Mouse (Mus musculus) heart, embryonic 13.5 days (tissue): ENCODE measurements around the gene Srebf1. TPM values are rescaled to one million over a fixed set of nuclear protein-coding genes. Genes with fewer than 3 reads are reported as not detected.

Source experiments
- ATAC-seq: fragments of 200-750 bp; cut with Nextera tagmentation; 2 replicates; pipeline ENCODE4 v1.8.0; 2017; ENCODE audit warnings: moderate TSS enrichment; ENCODE audit not compliant: insufficient number of reproducible peaks, low FRiP score, low TSS enrichment; ENCODE audit errors: extremely low read depth
- H3K27ac ChIP-seq: fragments of 300-500 bp; sonication (generic); replicated peaks from 2 replicates; pipeline ENCODE4 v1.5.1; 2015; ENCODE audit warnings: moderate library complexity, mild to moderate bottlenecking, inconsistent platforms
- H3K27me3 ChIP-seq: fragments of 300-500 bp; sonication (generic); replicated peaks from 2 replicates; pipeline ENCODE4 v1.6.1; 2015; ENCODE audit warnings: mild to moderate bottlenecking, inconsistent platforms
- H3K36me3 ChIP-seq: fragments of 300-500 bp; sonication (generic); 2 replicates; pipeline ENCODE4 v1.6.1; 2015; ENCODE audit warnings: mild to moderate bottlenecking, inconsistent platforms
- H3K4me1 ChIP-seq: fragments of 300-500 bp; sonication (generic); 2 replicates; pipeline ENCODE4 v1.6.1; 2015; ENCODE audit warnings: inconsistent platforms
- H3K4me2 ChIP-seq: fragments of 300-500 bp; sonication (generic); 2 replicates; pipeline ENCODE4 v1.6.1; 2015; ENCODE audit warnings: inconsistent platforms, mild to moderate bottlenecking, moderate library complexity
- H3K4me3 ChIP-seq: fragments of 300-500 bp; sonication (generic); 2 replicates; pipeline ENCODE4 v1.5.1; 2015; ENCODE audit warnings: moderate library complexity, mild to moderate bottlenecking, inconsistent platforms
- H3K9ac ChIP-seq: fragments of 300-500 bp; sonication (generic); 2 replicates; pipeline ENCODE4 v1.6.1; 2015; ENCODE audit warnings: inconsistent platforms, mild to moderate bottlenecking, moderate library complexity
- H3K9me3 ChIP-seq: fragments of 300-500 bp; sonication (generic); 2 replicates; pipeline ENCODE4 v1.6.1; 2016; ENCODE audit warnings: inconsistent platforms
- WGBS: fragments of 180-500 bp; shearing (Covaris S2); methylation state at CpG from one replicate; pipeline ENCODE4 v1.1.7; 2015; ENCODE audit warnings: mixed read lengths; 5-methylcytosine and 5-hydroxymethylcytosine counted together
- polyA plus RNA-seq: library from polyadenylated mRNA; unstranded; fragments of >200 nt; fragmentation: Nextera tagmentation; extraction: Ambion mirVana; gene quantifications from 2 replicates; pipeline ENCODE4 v1.2.1, GENCODE M21; 2015

The Srebf1 gene
- polyA plus RNA-seq, 1 experiment from 2014 or later, result 34.4 TPM

GRCm38 (mm10) chr11:60232441-60233058 lies 10.2 kb upstream of the Srebf1 start:
- H3K27me3 ChIP-seq, result no peaks in the 10 kb centered on the region
- peaks cover 55% of the 10 kb centered on the region for H3K4me1 ChIP-seq
- H3K27ac ChIP-seq, result peak overlapping the region; percentile 85
- ATAC-seq, result no peak
- 72% methylated on average over 14 of the region's 14 CpGs for WGBS
- H3K9ac ChIP-seq, result peak overlapping the region; percentile 64
- no peaks in the 10 kb centered on the region for H3K9me3 ChIP-seq
- no peak overlapping the region; the same call in 1 of the 2 replicates for H3K4me2 ChIP-seq
- peaks cover 34% of the 10 kb centered on the region for H3K36me3 ChIP-seq
- no peak overlapping the region for H3K4me3 ChIP-seq

GRCm38 (mm10) chr11:60231951-60232350 lies 9.6 kb upstream of the Srebf1 start:
- Histone ChIP-seq H3K4me1 (peaks cover 55% of the 10 kb centered on the region), H3K36me3 (peaks cover 29% of the 10 kb centered on the region), H3K9me3 (no peaks in the 10 kb centered on the region), H3K27ac (no peak overlapping the region), H3K4me3 (no peak overlapping the region), H3K4me2 (no peak overlapping the region), H3K9ac (0 out of 2 replicates have a peak overlapping the region, but pooled peaks have one; percentile 28), H3K27me3 (no peaks in the 10 kb centered on the region)
- WGBS, result 49% methylated on average over 4 of the region's 4 CpGs
- no peak for ATAC-seq

DNA sequence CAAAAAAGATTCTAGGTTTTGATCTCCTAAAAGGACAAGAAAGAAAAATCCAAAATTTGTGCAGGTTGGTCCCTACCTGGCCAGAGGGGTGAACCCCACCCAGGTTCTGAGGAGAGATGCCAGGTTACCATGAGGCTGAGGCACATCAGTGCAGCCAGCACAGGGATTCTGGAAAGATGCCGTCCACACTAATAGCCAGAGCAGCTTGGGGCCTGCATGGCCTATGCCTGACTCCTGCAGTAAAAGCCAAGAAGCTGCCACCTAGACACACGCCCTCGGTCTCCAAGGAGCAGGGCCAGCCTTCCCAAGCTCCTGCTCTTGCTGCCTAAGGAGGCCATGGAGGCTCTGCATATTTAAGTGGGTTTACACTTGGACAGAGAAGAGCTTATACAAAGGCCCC lies 8.9 kb upstream of the Srebf1 start:
- H3K27me3 ChIP-seq, result no peaks in the 10 kb centered on the region
- H3K4me2 ChIP-seq, result no peak overlapping the region
- peaks cover 55% of the 10 kb centered on the region for H3K4me1 ChIP-seq
- H3K36me3 ChIP-seq, result peaks cover 22% of the 10 kb centered on the region
- H3K27ac ChIP-seq, result no peak overlapping the region
- no peak for ATAC-seq
- H3K9ac ChIP-seq, result no peak overlapping the region
- H3K4me3 ChIP-seq, result no peak overlapping the region
- WGBS, result 89% methylated on average over 3 of the region's 3 CpGs
- H3K9me3 ChIP-seq, result no peaks in the 10 kb centered on the region

GRCm38 (mm10) chr11:60230512-60230911 lies 8.1 kb upstream of the Srebf1 start:
- Histone ChIP-seq H3K36me3 (peaks cover 15% of the 10 kb centered on the region), H3K27ac (no peak overlapping the region), H3K4me3 (no peak overlapping the region), H3K9me3 (no peaks in the 10 kb centered on the region), H3K4me2 (no peak overlapping the region), H3K4me1 (peaks cover 62% of the 10 kb centered on the region), H3K27me3 (no peaks in the 10 kb centered on the region), H3K9ac (no peak overlapping the region)
- ATAC-seq, result no peak
- WGBS, result 83% methylated on average over 7 of the region's 7 CpGs

DNA sequence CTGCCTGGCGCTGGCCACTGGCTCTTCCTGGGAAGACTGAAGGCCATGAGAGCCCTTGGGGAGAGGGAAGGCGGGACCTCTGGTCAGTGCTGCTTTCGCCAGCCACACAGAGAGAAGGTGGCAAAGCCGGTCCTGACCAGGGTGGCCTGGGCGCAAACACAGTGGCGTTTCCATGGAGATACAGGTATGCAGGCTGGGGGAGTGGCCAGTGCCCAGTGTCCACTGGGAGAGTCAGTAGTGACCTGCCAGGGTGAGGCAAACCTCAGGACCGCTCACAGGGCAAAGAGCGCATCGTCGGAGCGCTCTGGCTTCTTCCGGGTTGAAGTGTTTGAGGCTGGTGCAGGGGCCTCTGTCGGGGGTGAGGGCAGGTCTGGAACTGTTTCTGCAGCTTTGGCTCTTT lies 7.4 kb upstream of the Srebf1 start:
- Histone ChIP-seq H3K4me3 (no peak overlapping the region), H3K36me3 (peaks cover 11% of the 10 kb centered on the region), H3K9ac (no peak overlapping the region; the same call in 1 of the 2 replicates), H3K27ac (no peak overlapping the region), H3K27me3 (no peaks in the 10 kb centered on the region), H3K9me3 (no peaks in the 10 kb centered on the region), H3K4me2 (no peak overlapping the region), H3K4me1 (peaks cover 69% of the 10 kb centered on the region)
- no peak for ATAC-seq
- 80% methylated on average over 13 of the region's 13 CpGs for WGBS

- WGBS, result 37% methylated on average over 3 of the region's 3 CpGs
- Histone ChIP-seq H3K27ac (peak overlapping the region; percentile 51; the same call in 1 of the 2 replicates), H3K9me3 (no peaks in the 10 kb centered on the region), H3K4me1 (peaks cover 69% of the 10 kb centered on the region), H3K4me3 (no peak overlapping the region), H3K27me3 (no peaks in the 10 kb centered on the region), H3K4me2 (no peak overlapping the region), H3K36me3 (peaks cover 11% of the 10 kb centered on the region), H3K9ac (peak overlapping the region; percentile 37)
- no peak for ATAC-seq
Observed at GRCm38 (mm10) chr11:60228525-60228924, 6.1 kb upstream of the Srebf1 start.

DNA sequence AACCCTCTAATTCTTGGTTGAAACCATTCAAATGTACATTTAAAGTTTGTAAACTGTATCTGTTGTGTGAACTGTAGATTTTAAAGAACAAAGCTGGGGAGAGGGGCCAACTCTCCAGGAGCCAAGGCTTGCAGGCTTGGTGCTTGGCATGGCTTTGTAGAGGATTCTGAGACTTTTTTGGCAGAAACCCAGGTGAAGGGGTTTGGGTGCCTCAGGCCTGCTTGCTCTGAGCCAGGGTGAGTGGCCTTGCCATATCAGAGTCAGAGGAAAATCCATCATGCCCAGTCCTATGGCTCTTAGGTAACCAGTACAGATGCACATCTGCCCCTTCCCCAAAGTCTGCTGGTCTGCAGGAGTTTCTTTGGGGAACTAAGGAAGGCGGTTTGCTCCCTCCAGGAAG lies 3.5 kb upstream of the Srebf1 start:
- Histone ChIP-seq H3K4me1 (peaks cover 76% of the 10 kb centered on the region), H3K27ac (no peak overlapping the region), H3K4me3 (no peak overlapping the region), H3K36me3 (peaks cover 11% of the 10 kb centered on the region), H3K9me3 (no peaks in the 10 kb centered on the region), H3K27me3 (no peaks in the 10 kb centered on the region), H3K9ac (peak overlapping the region; percentile 51; the same call in 1 of the 2 replicates), H3K4me2 (no peak overlapping the region)
- WGBS, result 72% methylated on average over 1 of the region's 1 CpGs
- no peak for ATAC-seq

- Histone ChIP-seq H3K4me1 (peaks cover 74% of the 10 kb centered on the region), H3K4me2 (no peak overlapping the region), H3K9ac (no peak overlapping the region), H3K27me3 (no peaks in the 10 kb centered on the region), H3K36me3 (peaks cover 8% of the 10 kb centered on the region), H3K4me3 (no peak overlapping the region), H3K27ac (no peak overlapping the region), H3K9me3 (no peaks in the 10 kb centered on the region)
- WGBS, result 60% methylated on average over 4 of the region's 4 CpGs
- no peak for ATAC-seq
Observed at GRCm38 (mm10) chr11:60224676-60225075, 2.3 kb upstream of the Srebf1 start.

DNA sequence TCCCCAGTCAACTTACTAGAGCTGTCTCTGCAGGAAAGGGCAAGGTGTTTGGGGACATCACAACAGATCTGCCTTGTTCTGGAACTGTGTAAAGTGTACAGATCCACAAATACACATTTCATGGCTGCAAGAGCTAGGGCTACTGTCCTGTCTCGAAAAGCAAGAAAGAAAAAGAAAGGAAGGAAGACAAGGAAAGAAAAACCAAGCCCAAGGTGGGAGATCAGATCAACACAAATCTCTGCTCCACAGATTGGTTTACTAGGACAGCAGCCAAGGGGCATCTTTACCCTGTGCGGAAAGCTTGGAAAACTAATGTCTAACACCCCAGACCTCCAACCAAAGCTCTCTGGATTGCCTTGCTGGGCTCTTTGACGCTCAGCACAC lies 304 bp downstream of the Srebf1 start:
- Histone ChIP-seq H3K9ac (peak overlapping the region; percentile 77), H3K4me1 (peaks cover 78% of the 10 kb centered on the region), H3K36me3 (peaks cover 13% of the 10 kb centered on the region), H3K27me3 (no peaks in the 10 kb centered on the region), H3K27ac (peak overlapping the region; percentile 92), H3K4me2 (peak overlapping the region; percentile 83), H3K4me3 (peak overlapping the region; percentile 55), H3K9me3 (no peaks in the 10 kb centered on the region)
- WGBS, result 48% methylated on average over 3 of the region's 3 CpGs
- ATAC-seq, result no peak

DNA sequence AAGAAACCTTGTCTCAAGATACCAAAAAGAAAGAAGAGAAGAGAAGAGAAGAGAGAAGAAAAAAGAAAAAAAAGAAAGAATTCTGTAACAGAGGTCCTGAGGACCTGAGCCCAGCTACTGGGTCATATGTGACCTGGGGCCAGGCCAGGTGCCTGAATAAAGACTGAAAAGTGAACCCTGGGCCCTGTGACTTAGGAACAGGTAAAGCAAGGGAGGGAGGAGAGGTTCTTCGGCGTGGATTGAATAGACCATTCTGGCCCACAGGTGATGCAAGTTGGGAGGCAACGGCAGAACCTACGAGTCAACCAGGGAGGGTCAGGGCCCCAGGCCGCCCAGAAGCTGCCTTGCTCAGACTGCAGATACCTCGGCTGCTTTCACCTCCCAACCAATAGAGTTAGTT lies 956 bp downstream of the Srebf1 start:
- Histone ChIP-seq H3K4me2 (no peak overlapping the region; the same call in 1 of the 2 replicates), H3K36me3 (peaks cover 13% of the 10 kb centered on the region), H3K27me3 (no peaks in the 10 kb centered on the region), H3K9me3 (no peaks in the 10 kb centered on the region), H3K4me3 (no peak overlapping the region), H3K9ac (0 out of 2 replicates have a peak overlapping the region, but pooled peaks have one; percentile 90), H3K27ac (no peak overlapping the region), H3K4me1 (peaks cover 84% of the 10 kb centered on the region)
- ATAC-seq, result no peak
- 89% methylated on average over 6 of the region's 6 CpGs for WGBS

DNA sequence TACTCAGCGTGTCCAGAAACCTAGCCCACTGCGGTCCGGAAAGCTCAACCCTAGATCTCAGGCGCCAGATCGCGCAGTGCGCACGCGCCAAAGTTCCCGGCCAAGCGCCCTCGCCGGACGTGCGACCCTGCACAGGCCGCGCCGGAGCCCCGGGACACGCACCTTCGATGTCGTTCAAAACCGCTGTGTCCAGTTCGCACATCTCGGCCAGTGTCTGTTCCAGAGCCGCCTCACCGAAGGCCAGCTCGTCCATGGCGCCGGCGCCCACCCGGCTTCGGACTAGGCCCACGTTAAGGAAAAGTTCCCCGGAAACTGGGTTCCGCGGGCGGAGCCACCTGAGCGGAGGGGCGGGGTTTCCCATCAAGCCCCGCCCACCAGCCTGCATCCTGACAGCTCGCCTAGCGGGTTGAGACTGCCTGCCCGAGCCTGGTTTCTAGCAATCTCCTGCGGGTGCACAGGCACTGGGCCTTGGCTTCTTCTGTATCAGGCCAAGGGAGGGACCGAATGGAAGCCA lies 2.0 kb downstream of the Srebf1 start:
- peak overlapping the region; percentile 81 for H3K4me3 ChIP-seq
- H3K36me3 ChIP-seq, result peaks cover 17% of the 10 kb centered on the region
- peak overlapping the region; percentile 91 for H3K4me2 ChIP-seq
- no peaks in the 10 kb centered on the region for H3K9me3 ChIP-seq
- H3K27ac ChIP-seq, result peak overlapping the region; percentile 91
- peak overlapping the region; percentile 90 for H3K9ac ChIP-seq
- H3K4me1 ChIP-seq, result peaks cover 80% of the 10 kb centered on the region
- peak; percentile 76 for ATAC-seq
- WGBS, result under 1% methylated on average over 46 of the region's 46 CpGs
- H3K27me3 ChIP-seq, result no peaks in the 10 kb centered on the region

- Histone ChIP-seq H3K4me2 (peak overlapping the region; percentile 91), H3K36me3 (peaks cover 17% of the 10 kb centered on the region), H3K9ac (peak overlapping the region; percentile 90), H3K4me3 (peak overlapping the region; percentile 81), H3K4me1 (peaks cover 73% of the 10 kb centered on the region), H3K27ac (peak overlapping the region; percentile 91), H3K27me3 (no peaks in the 10 kb centered on the region), H3K9me3 (no peaks in the 10 kb centered on the region)
- ATAC-seq, result no peak
- WGBS, result 25% methylated on average over 8 of the region's 8 CpGs
Observed at GRCm38 (mm10) chr11:60219609-60220008, 2.8 kb downstream of the Srebf1 start.
